Mouse (Mus musculus): ENCODE data around the gene Dixdc1.
"Not testable (repeated sequence)": the region's sequence is repeated elsewhere in the genome, so short reads cannot be mapped to it uniquely, and the experiment has no call there.

Gene Dixdc1

DNA sequence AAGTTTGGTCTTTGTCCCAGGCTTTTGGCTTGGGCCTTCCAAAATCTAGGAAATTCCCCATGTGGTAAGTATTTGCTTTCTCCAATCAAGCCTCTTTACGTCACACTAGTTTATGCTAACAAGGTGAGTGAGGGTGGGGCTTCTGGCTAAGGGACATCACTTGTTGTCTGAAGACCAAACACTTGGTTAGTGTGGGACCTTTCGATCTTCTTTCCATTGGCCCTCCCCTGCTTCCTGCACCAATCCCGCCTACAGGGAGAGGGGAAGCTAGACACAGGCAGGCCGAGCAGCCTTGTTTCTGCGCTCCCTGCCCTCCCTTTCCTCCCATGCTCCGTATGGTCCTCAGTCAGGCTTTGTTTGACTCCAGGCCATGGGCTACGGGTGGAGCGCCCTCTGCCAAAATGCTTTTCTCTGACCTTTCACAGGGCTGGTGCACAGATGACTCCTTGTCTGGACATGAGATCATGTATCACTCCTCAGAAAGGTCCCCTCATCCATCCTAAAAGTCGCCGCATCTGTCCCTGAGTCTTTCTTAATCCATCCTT is 92.4 kb downstream of the Dixdc1 start:
- DNase-seq (ENCODE audit: low read depth): no peak

DNA sequence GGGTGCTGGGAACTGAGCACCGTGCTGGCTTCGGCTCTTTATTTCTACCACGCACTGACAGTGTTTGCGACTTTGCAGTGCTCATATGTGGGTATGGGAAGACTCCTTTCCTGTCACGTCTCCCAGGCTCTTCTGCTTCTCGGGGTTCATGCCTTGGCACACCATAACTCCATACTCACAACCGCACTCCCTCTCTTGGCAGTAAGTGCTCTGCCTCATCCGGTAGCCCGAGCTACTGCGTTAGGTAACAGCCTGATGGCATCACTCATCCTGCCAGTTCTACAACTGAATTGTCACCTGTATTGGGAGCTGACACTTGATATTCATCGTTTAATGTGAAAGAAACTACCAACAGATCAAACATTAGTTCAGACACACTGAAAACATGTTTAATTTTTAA is 105.0 kb downstream of the Dixdc1 start:
- DNase-seq (ENCODE audit: low read depth): no peak

DNA sequence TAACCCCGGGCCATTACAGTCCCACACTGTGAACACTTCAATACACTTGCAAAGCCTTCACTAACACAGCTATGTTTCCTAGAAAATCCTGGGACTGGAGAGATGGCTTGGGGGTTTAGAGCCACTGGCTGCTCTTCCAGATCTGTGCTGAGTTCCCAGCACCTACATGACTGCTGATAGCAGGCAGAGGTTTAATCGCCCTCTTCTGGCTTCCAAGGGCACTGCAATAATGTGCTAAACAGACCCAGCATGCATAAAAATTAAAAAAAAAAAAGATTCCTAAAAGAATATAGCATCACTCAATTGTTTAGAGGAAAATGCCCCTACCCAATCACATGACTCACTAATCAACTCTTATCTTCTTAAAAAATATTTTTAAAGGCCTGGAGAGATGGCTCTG is 106.3 kb downstream of the Dixdc1 start:
- peak; percentile 45 for DNase-seq (ENCODE audit: low read depth)

DNA sequence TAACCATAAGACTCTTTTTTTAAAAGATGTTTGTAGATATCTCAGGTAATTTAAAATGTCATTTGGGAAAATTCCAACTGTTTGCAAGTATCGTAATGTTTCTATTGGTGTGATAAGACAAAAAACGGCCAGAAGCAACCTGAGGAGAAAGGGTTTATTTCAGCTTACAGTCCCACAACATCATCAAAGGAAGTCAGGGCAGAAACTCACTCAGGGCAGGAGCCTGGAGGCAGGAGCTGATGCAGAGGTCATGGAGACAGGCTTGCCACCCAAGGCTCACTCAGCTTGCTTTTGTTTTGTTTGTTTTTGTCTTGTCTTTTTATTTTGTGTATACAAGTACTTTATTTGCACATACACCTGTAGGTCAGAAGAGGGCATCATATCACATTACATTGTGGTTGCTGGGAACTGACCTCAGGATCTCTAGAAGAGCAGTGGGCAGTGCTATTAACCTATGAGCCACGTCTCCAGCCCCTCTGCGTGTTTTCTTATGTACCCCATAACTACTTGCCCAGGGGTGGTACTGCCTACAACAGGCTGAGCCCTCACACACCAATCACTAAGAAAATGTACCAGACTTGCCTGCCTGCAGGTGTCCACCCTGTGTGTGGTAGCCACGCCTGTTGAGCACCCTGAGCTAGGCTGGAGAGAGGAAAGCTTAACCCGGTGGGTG is 107.2 kb downstream of the Dixdc1 start:
- DNase-seq (ENCODE audit: low read depth): no peak

DNA sequence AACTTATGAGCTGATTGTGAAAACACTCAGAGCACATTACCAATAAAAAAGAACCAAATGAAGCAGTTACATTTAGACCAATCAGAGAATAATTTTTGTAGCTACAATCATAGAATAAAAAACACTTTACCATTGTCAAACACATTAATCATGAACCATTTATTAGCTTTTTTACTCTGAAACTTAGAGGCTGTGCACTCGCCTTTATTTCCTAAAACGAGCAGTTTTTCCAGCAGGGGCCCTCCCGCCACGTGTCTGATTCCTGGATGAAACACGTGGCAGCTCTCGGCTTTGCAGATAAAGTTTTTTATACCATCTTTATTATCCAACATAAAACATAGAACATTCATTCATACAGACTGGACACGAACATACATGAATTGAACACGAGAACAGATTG is 108.4 kb downstream of the Dixdc1 start:
- not testable (repeated sequence) for DNase-seq (ENCODE audit: low read depth)

DNA sequence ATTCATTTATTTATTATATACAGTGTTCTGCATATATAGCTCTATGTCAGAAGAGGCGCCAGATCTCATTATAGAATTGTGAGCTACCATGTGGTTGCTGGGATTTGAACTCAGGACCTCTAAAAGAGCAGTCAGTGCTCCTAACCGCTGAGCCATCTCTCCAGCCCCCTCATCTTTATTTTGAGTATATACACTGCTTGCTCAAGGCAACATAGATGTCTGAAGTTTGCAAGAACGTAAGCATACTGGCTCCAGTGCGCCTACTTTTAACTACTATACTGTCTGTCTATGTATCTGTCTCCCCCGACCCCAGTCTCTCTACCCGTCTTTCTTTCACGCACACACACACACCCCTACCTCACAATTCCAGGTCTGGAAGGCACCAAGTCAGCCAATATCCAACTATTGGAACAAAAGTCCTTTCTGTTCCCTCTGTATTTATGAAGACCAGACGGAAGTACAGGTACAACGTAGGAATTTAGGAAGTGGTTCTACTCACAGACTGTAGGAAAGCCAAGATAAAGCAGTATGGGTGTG is 121.5 kb downstream of the Dixdc1 start:
- DNase-seq (ENCODE audit: low read depth): no peak

DNA sequence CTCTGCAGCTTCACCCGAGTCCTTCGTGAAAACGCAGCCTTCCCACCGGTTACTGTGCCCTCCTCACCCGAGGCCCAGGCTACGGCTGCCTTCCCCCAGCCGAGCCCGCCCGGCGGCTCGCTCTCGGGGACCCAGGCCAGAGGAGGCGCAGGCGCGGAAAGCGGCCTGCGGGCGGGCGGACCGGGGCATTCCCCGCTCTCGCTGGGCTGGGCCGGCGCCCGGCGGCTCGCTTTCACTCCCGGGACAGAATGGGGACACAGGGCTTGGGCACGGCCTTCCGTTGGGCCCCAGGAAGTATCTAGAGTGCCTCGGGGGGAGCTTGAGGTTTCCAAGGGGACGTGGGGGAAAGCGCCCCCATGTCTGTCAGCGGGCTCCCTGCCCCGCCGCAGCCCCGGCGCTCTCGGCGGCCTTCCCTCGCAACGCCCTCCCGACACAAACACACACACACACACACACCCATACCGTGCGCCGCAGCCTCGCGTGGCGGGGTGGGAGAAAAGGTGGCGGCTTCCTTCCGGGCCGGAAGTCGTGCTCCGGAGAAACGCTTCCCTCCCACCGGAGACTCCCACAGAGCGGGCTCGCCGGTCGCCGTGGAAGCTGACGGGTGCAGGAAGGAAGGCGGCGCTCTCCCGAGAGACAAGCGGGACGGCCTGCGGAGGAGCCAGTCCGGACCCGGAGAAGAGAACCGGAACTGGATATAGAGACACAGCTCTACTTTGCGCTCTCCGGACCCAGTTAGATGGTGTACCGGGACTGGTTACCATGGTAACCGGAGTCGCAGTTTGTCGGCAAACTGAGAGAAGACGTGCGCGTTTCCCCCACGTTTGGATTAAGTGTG is 122.3 kb downstream of the Dixdc1 start, which contains the start of the genes Pih1d2 and Nkapd1:
Gene Pih1d2, plus strand, starts transcription at position 556 of the 838 bp plus-strand sequence.
Gene Nkapd1, minus strand, starts transcription at position 699 of the 838 bp plus-strand sequence.
- peak; percentile 96 for DNase-seq (ENCODE audit: low read depth)

DNA sequence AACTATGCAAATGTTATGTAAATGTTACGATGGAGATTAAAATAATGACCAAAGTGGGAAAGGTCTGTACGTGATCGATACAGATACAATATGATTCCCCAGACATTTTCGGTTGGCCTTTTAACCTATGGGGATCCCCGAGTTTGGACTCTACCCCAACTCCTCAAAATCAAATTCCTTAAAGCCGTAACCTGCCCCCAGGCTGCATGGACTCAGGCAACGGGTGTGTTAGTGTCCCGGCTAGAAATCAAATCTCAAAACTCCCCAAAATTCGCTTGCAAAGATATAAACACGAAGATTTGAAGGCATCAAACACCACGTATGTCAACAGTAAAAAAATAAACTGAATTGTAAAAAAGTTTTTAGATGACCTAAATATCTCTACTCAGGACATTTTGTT is 123.2 kb downstream of the Dixdc1 start:
- DNase-seq (ENCODE audit: low read depth): no peak

Measured in induced T-regulatory cell, adult 2 months (primary cell).